Mouse (Mus musculus) midbrain, embryonic 14.5 days (tissue): ENCODE data around the gene Il34. TPM values are rescaled to one million over a fixed set of nuclear protein-coding genes. Genes with fewer than 3 reads are reported as not detected.
A peak's percentile ranks its signal among the peaks of the same experiment; 100 is the strongest.

ENCODE experiments used
- ATAC-seq: fragments of 200-750 bp; cut with Nextera tagmentation; 2 replicates; pipeline ENCODE4 v1.8.0; 2017; ENCODE audit warnings: moderate number of reproducible peaks, moderate library complexity; ENCODE audit not compliant: low FRiP score, low TSS enrichment
- DNase-seq: peaks from one replicate; pipeline ENCODE4 v3.0.0-alpha.2; 2015
- H3K27ac ChIP-seq: fragments of 300-500 bp; sonication (generic); replicated peaks from 2 replicates; pipeline ENCODE4 v1.5.1; 2014; ENCODE audit warnings: mild to moderate bottlenecking, low read depth, low read length, moderate library complexity
- H3K27me3 ChIP-seq: fragments of 300-500 bp; sonication (generic); 2 replicates; pipeline ENCODE4 v1.6.1; 2014; ENCODE audit warnings: low read length, control low read depth, mixed read lengths; ENCODE audit not compliant: control insufficient read depth, insufficient read depth
- H3K36me3 ChIP-seq: fragments of 300-500 bp; sonication (generic); 2 replicates; pipeline ENCODE4 v1.6.1; 2014; ENCODE audit warnings: low read length, control low read depth; ENCODE audit not compliant: control insufficient read depth, insufficient read depth
- H3K4me1 ChIP-seq: fragments of 300-500 bp; sonication (generic); 2 replicates; pipeline ENCODE4 v1.6.1; 2014; ENCODE audit warnings: mild to moderate bottlenecking, antibody characterized with exemption, low read length, control low read depth; ENCODE audit not compliant: control insufficient read depth, insufficient read depth
- H3K4me2 ChIP-seq: fragments of 300-500 bp; sonication (generic); 2 replicates; pipeline ENCODE4 v1.6.1; 2014; ENCODE audit warnings: mild to moderate bottlenecking, low read length, moderate library complexity
- H3K4me3 ChIP-seq: fragments of 300-500 bp; sonication (generic); replicated peaks from 2 replicates; pipeline ENCODE4 v1.5.1; 2014; ENCODE audit warnings: low read depth, low read length
- H3K9ac ChIP-seq: fragments of 300-500 bp; sonication (generic); replicated peaks from 2 replicates; pipeline ENCODE4 v1.6.1; 2014; ENCODE audit warnings: mild to moderate bottlenecking, low read length, moderate library complexity
- H3K9me3 ChIP-seq: fragments of 300-500 bp; sonication (generic); 2 replicates; pipeline ENCODE4 v1.6.1; 2016; ENCODE audit warnings: low read length, control low read depth, mixed read lengths; ENCODE audit not compliant: control insufficient read depth
- WGBS: fragments of 180-500 bp; shearing (Covaris S2); extraction: QIAGEN DNeasy Blood & Tissue Kit; methylation state at CpG from one replicate; pipeline ENCODE4 v1.1.7; 2014; 5-methylcytosine and 5-hydroxymethylcytosine counted together
- polyA plus RNA-seq: library from polyadenylated mRNA; unstranded; fragments of >200 nt; fragmentation: Nextera tagmentation; extraction: Ambion mirVana; gene quantifications from 2 replicates; pipeline ENCODE4 v1.2.1, GENCODE M21; 2014

Il34 gene
- polyA plus RNA-seq, 1 experiment from 2014 or later = 3.9 TPM

GRCm38 (mm10) chr8:110717131-110717530 is 88.6 kb downstream of the Il34 start:
- Histone ChIP-seq H3K9ac (no peak overlapping the region), H3K9me3 (no peaks in the 10 kb centered on the region), H3K27ac (no peak overlapping the region), H3K27me3 (no peaks in the 10 kb centered on the region), H3K4me3 (no peak overlapping the region), H3K4me2 (no peak overlapping the region), H3K36me3 (peaks cover 32% of the 10 kb centered on the region), H3K4me1 (peaks cover 38% of the 10 kb centered on the region)
- 74% methylated on average over 7 of the region's 7 CpGs for WGBS
- ATAC-seq = no peak
- no peak for DNase-seq

DNA sequence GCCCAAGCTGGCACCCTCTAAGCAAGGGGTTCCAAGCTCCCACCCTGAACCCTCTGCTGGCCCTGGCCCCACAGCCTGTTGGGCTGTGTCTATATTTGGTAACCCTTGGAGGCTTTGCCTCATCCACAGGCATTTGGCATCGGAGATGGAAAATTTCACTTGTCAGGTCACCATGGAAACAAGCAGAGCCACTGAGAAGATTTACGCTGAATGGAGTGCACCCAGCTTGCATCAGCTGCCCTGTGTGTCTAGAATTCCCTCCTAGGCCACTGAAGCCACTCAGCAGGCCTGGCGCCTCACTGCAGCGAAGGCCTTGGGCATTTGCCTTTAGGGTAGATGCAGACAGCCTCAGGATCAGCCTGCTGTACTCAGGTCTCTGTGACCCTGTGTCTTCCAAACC is 89.6 kb downstream of the Il34 start:
- no peaks in the 10 kb centered on the region for H3K9me3 ChIP-seq
- peaks cover 38% of the 10 kb centered on the region for H3K4me1 ChIP-seq

DNA sequence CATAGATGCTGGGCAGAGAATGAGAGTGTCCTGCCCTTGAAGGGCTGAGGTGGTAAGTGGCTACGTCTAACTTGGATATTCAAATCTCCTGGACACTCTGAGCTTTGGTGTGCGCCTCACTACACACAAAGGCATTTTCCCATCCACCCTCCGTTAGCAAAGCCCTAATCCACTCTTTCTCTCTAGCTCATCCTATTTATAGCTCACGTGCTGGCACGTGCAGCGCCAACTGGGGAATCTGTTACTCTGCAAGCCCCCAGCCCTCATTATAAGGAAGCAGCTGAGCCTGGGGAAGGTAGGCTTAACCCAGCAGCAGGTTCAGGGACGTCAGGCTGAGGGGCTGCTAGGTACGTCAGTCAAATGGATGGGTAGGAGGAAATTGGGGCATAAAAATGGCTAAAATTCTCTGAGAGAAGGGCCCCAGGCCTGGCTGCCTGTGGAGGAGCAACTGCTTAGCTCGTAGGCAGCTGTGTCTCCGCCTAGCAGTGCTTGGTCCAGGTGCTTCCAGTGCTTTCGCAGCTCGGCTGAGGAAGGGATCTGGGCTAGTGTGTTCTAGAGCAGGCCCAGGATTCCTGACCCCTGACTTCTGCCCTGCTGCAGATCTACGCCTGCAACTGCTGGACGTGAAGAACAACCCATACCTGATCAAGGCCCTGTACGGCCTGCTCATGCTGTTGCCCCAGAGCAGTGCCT is 90.8 kb downstream of the Il34 start:
- H3K9ac ChIP-seq = no peak overlapping the region
- no peaks in the 10 kb centered on the region for H3K9me3 ChIP-seq
- H3K4me2 ChIP-seq = no peak overlapping the region
- ATAC-seq = no peak
- peaks cover 51% of the 10 kb centered on the region for H3K36me3 ChIP-seq
- no peak overlapping the region for H3K4me3 ChIP-seq
- no peaks in the 10 kb centered on the region for H3K27me3 ChIP-seq
- H3K27ac ChIP-seq = peak overlapping the region; percentile 74
- DNase-seq = peak; percentile 52
- peaks cover 30% of the 10 kb centered on the region for H3K4me1 ChIP-seq
- 69% methylated on average over 15 of the region's 15 CpGs for WGBS

More for the DNA sequence above, 89.6 kb downstream of the Il34 start:
- Histone ChIP-seq H3K4me2 (no peak overlapping the region), H3K9ac (peak overlapping the region; percentile 20; the same call in 1 of the 2 replicates), H3K4me3 (no peak overlapping the region), H3K27ac (peak overlapping the region; percentile 74), H3K36me3 (peaks cover 40% of the 10 kb centered on the region), H3K27me3 (no peaks in the 10 kb centered on the region)
- no peak for ATAC-seq
- peak; percentile 77 for DNase-seq
- 38% methylated on average over 4 of the region's 4 CpGs for WGBS

GRCm38 (mm10) chr8:110713073-110713472 is 92.7 kb downstream of the Il34 start:
- no peak overlapping the region for H3K9ac ChIP-seq
- H3K27me3 ChIP-seq = no peaks in the 10 kb centered on the region
- peaks cover 25% of the 10 kb centered on the region for H3K4me1 ChIP-seq
- WGBS = 94% methylated on average over 7 of the region's 7 CpGs
- peaks cover 52% of the 10 kb centered on the region for H3K36me3 ChIP-seq
- DNase-seq (no peak), ATAC-seq (no peak)
- H3K9me3 ChIP-seq = no peaks in the 10 kb centered on the region
- H3K27ac ChIP-seq = no peak overlapping the region
- H3K4me3 ChIP-seq = no peak overlapping the region
- no peak overlapping the region for H3K4me2 ChIP-seq

GRCm38 (mm10) chr8:110711271-110711934 is 94.3 kb downstream of the Il34 start:
- Histone ChIP-seq H3K36me3 (peaks cover 52% of the 10 kb centered on the region), H3K27me3 (no peaks in the 10 kb centered on the region), H3K4me1 (peaks cover 21% of the 10 kb centered on the region), H3K9me3 (no peaks in the 10 kb centered on the region), H3K9ac (no peak overlapping the region), H3K4me3 (no peak overlapping the region), H3K27ac (no peak overlapping the region), H3K4me2 (no peak overlapping the region)
- no peak for ATAC-seq
- no peak for DNase-seq
- 90% methylated on average over 13 of the region's 13 CpGs for whole genome bisulfite sequencing

DNA sequence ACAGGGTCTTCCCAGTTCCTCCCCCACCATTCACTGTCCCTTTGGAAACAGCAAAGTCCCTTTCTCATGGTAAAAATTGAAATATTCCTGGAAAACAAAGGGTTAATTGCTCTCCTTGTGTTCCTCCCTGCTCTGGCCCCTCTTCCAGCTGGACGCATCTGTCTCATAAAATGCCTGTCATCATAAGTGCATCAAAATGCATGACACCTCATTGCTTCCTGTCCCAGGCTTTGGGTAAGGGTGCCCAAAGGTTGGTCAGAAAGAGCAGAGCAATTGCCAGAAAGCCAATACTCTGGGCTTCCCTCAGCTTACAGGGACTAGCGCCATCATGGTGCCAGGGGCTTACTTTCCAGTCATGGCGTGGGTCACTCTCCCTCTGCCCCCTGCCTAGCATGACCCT is 95.1 kb downstream of the Il34 start:
- 71% methylated on average over 3 of the region's 3 CpGs for WGBS
- no peaks in the 10 kb centered on the region for H3K9me3 ChIP-seq
- no peak overlapping the region for H3K27ac ChIP-seq
- H3K36me3 ChIP-seq = peaks cover 55% of the 10 kb centered on the region
- H3K4me3 ChIP-seq = no peak overlapping the region
- H3K4me2 ChIP-seq = no peak overlapping the region
- ATAC-seq = no peak
- no peak for DNase-seq
- H3K27me3 ChIP-seq = no peaks in the 10 kb centered on the region
- H3K9ac ChIP-seq = no peak overlapping the region
- peaks cover 13% of the 10 kb centered on the region for H3K4me1 ChIP-seq

- Histone ChIP-seq H3K27ac (no peak overlapping the region), H3K9me3 (no peaks in the 10 kb centered on the region), H3K4me1 (no peaks in the 10 kb centered on the region), H3K36me3 (peaks cover 36% of the 10 kb centered on the region), H3K4me2 (no peak overlapping the region), H3K27me3 (no peaks in the 10 kb centered on the region), H3K9ac (no peak overlapping the region), H3K4me3 (no peak overlapping the region)
- 80% methylated on average over 11 of the region's 11 CpGs for WGBS
- DNase-seq = no peak
- ATAC-seq = no peak
Measured at GRCm38 (mm10) chr8:110708429-110708828, 97.3 kb downstream of the Il34 start.

DNA sequence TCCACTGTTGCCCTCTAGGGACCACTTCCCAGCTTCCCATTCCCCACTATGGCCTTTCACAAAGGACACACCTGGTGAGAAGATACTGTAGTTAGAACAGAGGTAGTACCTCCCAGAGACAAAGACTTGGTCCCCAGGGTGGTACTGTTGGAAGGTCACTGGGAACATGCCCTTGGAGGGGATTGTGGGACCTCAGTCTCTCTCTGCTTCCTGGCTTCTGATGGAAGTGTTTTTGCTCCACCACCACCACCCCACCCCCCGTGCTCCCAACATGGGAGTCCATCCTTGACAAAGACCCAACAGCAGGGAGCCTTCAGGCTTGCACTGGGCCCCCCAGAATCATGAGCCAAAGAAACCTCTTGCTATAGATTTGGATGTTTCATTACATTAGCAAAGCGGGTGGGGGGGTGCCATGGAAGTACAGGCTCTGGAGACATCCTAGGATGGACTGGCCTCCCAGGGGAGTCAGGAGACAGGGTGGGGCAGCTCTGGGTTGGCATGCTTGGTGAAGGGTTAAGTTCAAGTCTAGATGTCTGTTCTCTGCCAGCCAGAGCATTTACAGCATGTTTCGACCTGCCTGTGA is 99.3 kb downstream of the Il34 start:
- 89% methylated on average over 3 of the region's 3 CpGs for WGBS
- Histone ChIP-seq H3K36me3 (peaks cover 20% of the 10 kb centered on the region), H3K4me1 (peaks cover 7% of the 10 kb centered on the region; the same call in 1 of the 2 replicates), H3K4me2 (no peak overlapping the region), H3K9ac (no peak overlapping the region), H3K27me3 (no peaks in the 10 kb centered on the region), H3K4me3 (no peak overlapping the region), H3K9me3 (no peaks in the 10 kb centered on the region), H3K27ac (no peak overlapping the region)
- DNase-seq (no peak), ATAC-seq (no peak)
